Mouse (Mus musculus) heart, embryonic 14.5 days (tissue): ENCODE data around the gene Smoc1. TPM values are rescaled to one million over a fixed set of nuclear protein-coding genes. Genes with fewer than 3 reads are reported as not detected.
A peak's percentile ranks its signal among the peaks of the same experiment; 100 is the strongest.

Source experiments
- ATAC-seq: fragments of 200-750 bp; cut with Nextera tagmentation; 2 replicates; pipeline ENCODE4 v1.8.0; 2017; ENCODE audit warnings: low read depth, moderate TSS enrichment; ENCODE audit not compliant: insufficient number of reproducible peaks, insufficient read depth, low FRiP score
- H3K27ac ChIP-seq, 2 experiments: fragments of 200-500 bp in 1 of 2; fragments of 300-500 bp in 1 of 2; sonication (generic) in 1 of 2; replicated peaks in 1 of 2; 2 replicates each; pipeline ENCODE4 v1.5.1; 2012 to 2014; ENCODE audit warnings: low read depth in 2 of 2, low read length in 2 of 2, control low read depth in 1 of 2, mild to moderate bottlenecking in 1 of 2, mixed read lengths in 1 of 2; ENCODE audit not compliant: control insufficient read depth in 1 of 2, insufficient read depth in 1 of 2
- H3K27me3 ChIP-seq: fragments of 300-500 bp; sonication (generic); 2 replicates; pipeline ENCODE4 v1.6.1; 2014; ENCODE audit warnings: mild to moderate bottlenecking, low read length, control low read depth; ENCODE audit not compliant: control insufficient read depth, insufficient read depth
- H3K36me3 ChIP-seq: fragments of 300-500 bp; sonication (generic); 2 replicates; pipeline ENCODE4 v1.6.1; 2014; ENCODE audit warnings: mild to moderate bottlenecking, control low read depth, low read length, mixed read lengths; ENCODE audit not compliant: control insufficient read depth, insufficient read depth
- H3K4me1 ChIP-seq, 2 experiments: fragments of 200-500 bp in 1 of 2; fragments of 300-500 bp in 1 of 2; sonication (generic) in 1 of 2; 2 replicates each; pipeline ENCODE4 v1.6.1; 2012 to 2014; ENCODE audit warnings: low read length in 2 of 2, control low read depth in 1 of 2, mixed read lengths in 1 of 2; ENCODE audit not compliant: control insufficient read depth in 2 of 2, insufficient read depth in 2 of 2
- H3K4me2 ChIP-seq: fragments of 300-500 bp; sonication (generic); 2 replicates; pipeline ENCODE4 v1.6.1; 2014; ENCODE audit warnings: mild to moderate bottlenecking, low read length
- H3K4me3 ChIP-seq, 2 experiments: fragments of 200-500 bp in 1 of 2; fragments of 300-500 bp in 1 of 2; sonication (generic) in 1 of 2; 2 replicates each; pipeline ENCODE4 v1.5.1; 2012 to 2014; ENCODE audit warnings: low read length in 2 of 2, mild to moderate bottlenecking in 2 of 2, control low read depth in 1 of 2, low read depth in 1 of 2, moderate library complexity in 1 of 2; ENCODE audit not compliant: control insufficient read depth in 1 of 2, insufficient read depth in 1 of 2
- H3K9ac ChIP-seq: fragments of 300-500 bp; sonication (generic); 2 replicates; pipeline ENCODE4 v1.6.1; 2014; ENCODE audit warnings: mild to moderate bottlenecking, low read length
- H3K9me3 ChIP-seq: fragments of 300-500 bp; sonication (generic); 2 replicates; pipeline ENCODE4 v1.6.1; 2016; ENCODE audit warnings: low read length, control low read depth; ENCODE audit not compliant: control insufficient read depth
- WGBS: fragments of 180-500 bp; shearing (Covaris S2); extraction: QIAGEN DNeasy Blood & Tissue Kit; methylation state at CpG from one replicate; pipeline ENCODE4 v1.1.7; 2014; 5-methylcytosine and 5-hydroxymethylcytosine counted together
- polyA plus RNA-seq: library from polyadenylated mRNA; unstranded; fragments of >200 nt; fragmentation: Nextera tagmentation; extraction: Ambion mirVana; gene quantifications from 2 replicates; pipeline ENCODE4 v1.2.1, GENCODE M21; 2014

Smoc1 gene
- 8.1 and 8.6 TPM in 2 replicates for polyA plus RNA-seq

- peaks cover 49% of the 10 kb centered on the region for H3K27me3 ChIP-seq
- no peak within 1 kb of the TSS for H3K27ac ChIP-seq
- H3K4me3 ChIP-seq: peak within 1 kb of the TSS; percentile 52 to 68
- H3K9ac ChIP-seq: peak within 1 kb of the TSS; percentile 72
- H3K9me3 ChIP-seq: no peaks in the 10 kb centered on the region
- H3K4me1 ChIP-seq: peaks cover 5 to 13% of the 10 kb centered on the region in 2 experiments; a peak in 2 of 4 replicates
- H3K36me3 ChIP-seq: no peaks in the 10 kb centered on the region
- ATAC-seq: peak; percentile 83
- WGBS: 4% methylated on average over 42 of the region's 42 CpGs
- H3K4me2 ChIP-seq: peak within 1 kb of the TSS; percentile 98
These were observed at the start of gene Smoc1 for GRCm38 (mm10) chr12:81026277-81026994. TSS of gene Smoc1 (plus strand) at chr12:81026808.

GRCm38 (mm10) chr12:80982326-80982725 lies 44.3 kb upstream of the Smoc1 start:
- no peak overlapping the region for H3K27ac ChIP-seq
- H3K36me3 ChIP-seq: no peaks in the 10 kb centered on the region
- no peaks in the 10 kb centered on the region for H3K27me3 ChIP-seq
- no peak overlapping the region for H3K4me2 ChIP-seq
- WGBS: 1% methylated on average over 7 of the region's 7 CpGs
- H3K4me1 ChIP-seq: no peaks in the 10 kb centered on the region
- no peak overlapping the region for H3K9ac ChIP-seq
- no peak for ATAC-seq
- H3K9me3 ChIP-seq: no peaks in the 10 kb centered on the region
- no peak overlapping the region for H3K4me3 ChIP-seq

GRCm38 (mm10) chr12:80983695-80984094 lies 42.9 kb upstream of the Smoc1 start:
- Histone ChIP-seq H3K36me3 (no peaks in the 10 kb centered on the region), H3K4me1 (no peaks in the 10 kb centered on the region), H3K9me3 (peaks cover 5% of the 10 kb centered on the region; the same call in 1 of the 2 replicates), H3K9ac (no peak overlapping the region), H3K27ac (no peak overlapping the region), H3K27me3 (no peaks in the 10 kb centered on the region), H3K4me2 (no peak overlapping the region), H3K4me3 (no peak overlapping the region)
- ATAC-seq: no peak
- 64% methylated on average over 9 of the region's 9 CpGs for WGBS

- H3K27me3 ChIP-seq: no peaks in the 10 kb centered on the region
- no peak overlapping the region for H3K9ac ChIP-seq
- no peaks in the 10 kb centered on the region for H3K4me1 ChIP-seq
- H3K27ac ChIP-seq: no peak overlapping the region
- no peak for ATAC-seq
- H3K9me3 ChIP-seq: peaks cover 5% of the 10 kb centered on the region; the same call in 1 of the 2 replicates
- WGBS: 82% methylated on average over 4 of the region's 4 CpGs
- no peak overlapping the region for H3K4me3 ChIP-seq
- no peaks in the 10 kb centered on the region for H3K36me3 ChIP-seq
- no peak overlapping the region for H3K4me2 ChIP-seq
These were observed 40.0 kb upstream of the Smoc1 start for GRCm38 (mm10) chr12:80986628-80987027.

GRCm38 (mm10) chr12:80988286-80988685 lies 38.3 kb upstream of the Smoc1 start:
- WGBS: 79% methylated on average over 3 of the region's 3 CpGs
- no peak for ATAC-seq
- Histone ChIP-seq H3K36me3 (no peaks in the 10 kb centered on the region), H3K9me3 (peaks cover 5% of the 10 kb centered on the region; the same call in 1 of the 2 replicates), H3K4me1 (no peaks in the 10 kb centered on the region), H3K4me2 (no peak overlapping the region), H3K9ac (no peak overlapping the region), H3K4me3 (no peak overlapping the region), H3K27me3 (no peaks in the 10 kb centered on the region), H3K27ac (no peak overlapping the region)

GRCm38 (mm10) chr12:80990901-80991445 lies 35.6 kb upstream of the Smoc1 start:
- Histone ChIP-seq H3K9me3 (peaks cover 9% of the 10 kb centered on the region; the same call in 1 of the 2 replicates), H3K4me2 (no peak overlapping the region), H3K4me3 (no peak overlapping the region), H3K36me3 (no peaks in the 10 kb centered on the region), H3K9ac (no peak overlapping the region), H3K4me1 (no peaks in the 10 kb centered on the region), H3K27ac (no peak overlapping the region), H3K27me3 (no peaks in the 10 kb centered on the region)
- no peak for ATAC-seq
- WGBS: 83% methylated on average over 13 of the region's 13 CpGs

- H3K27me3 ChIP-seq: no peaks in the 10 kb centered on the region
- WGBS: 80% methylated on average over 10 of the region's 10 CpGs
- H3K9me3 ChIP-seq: peaks cover 9% of the 10 kb centered on the region; the same call in 1 of the 2 replicates
- H3K27ac ChIP-seq: no peak overlapping the region
- no peak overlapping the region for H3K4me2 ChIP-seq
- H3K36me3 ChIP-seq: no peaks in the 10 kb centered on the region
- no peaks in the 10 kb centered on the region for H3K4me1 ChIP-seq
- no peak overlapping the region for H3K9ac ChIP-seq
- H3K4me3 ChIP-seq: no peak overlapping the region
- no peak for ATAC-seq
These were observed 34.8 kb upstream of the Smoc1 start for GRCm38 (mm10) chr12:80991806-80992205.
